Mouse (Mus musculus) forebrain, embryonic 14.5 days (tissue): ENCODE measurements at regions not wholly inside any gene's neighbourhood (a gene's known extent, or its start where the extent isn't known, plus 50 kb on each side); places are given as distances from the start of the nearest gene placed in this dataset.

Source experiments
- ATAC-seq: fragments of 200-750 bp; cut with Nextera tagmentation; 2 replicates; pipeline ENCODE4 v1.8.0; 2017; ENCODE audit warnings: mild to moderate bottlenecking, moderate library complexity
- DNase-seq: peaks from one replicate; pipeline ENCODE4 v3.0.0-alpha.2; 2015; ENCODE audit warnings: low spot score
- H3K27ac ChIP-seq: fragments of 300-500 bp; sonication (generic); 2 replicates; pipeline ENCODE4 v1.5.1; 2014; ENCODE audit warnings: low read depth, mild to moderate bottlenecking, control low read depth, low read length, moderate library complexity
- H3K27me3 ChIP-seq: fragments of 300-500 bp; sonication (generic); replicated peaks from 2 replicates; pipeline ENCODE4 v1.6.1; 2014; ENCODE audit warnings: low read length, control low read depth, mixed read lengths; ENCODE audit not compliant: control insufficient read depth, insufficient read depth
- H3K36me3 ChIP-seq: fragments of 300-500 bp; sonication (generic); 2 replicates; pipeline ENCODE4 v1.6.1; 2014; ENCODE audit warnings: low read length, control low read depth; ENCODE audit not compliant: control insufficient read depth, insufficient read depth
- H3K4me1 ChIP-seq: fragments of 300-500 bp; sonication (generic); 2 replicates; pipeline ENCODE4 v1.6.1; 2014; ENCODE audit warnings: antibody characterized with exemption, low read length, control low read depth; ENCODE audit not compliant: control insufficient read depth, insufficient read depth
- H3K4me2 ChIP-seq: fragments of 300-500 bp; sonication (generic); 2 replicates; pipeline ENCODE4 v1.6.1; 2014; ENCODE audit warnings: mild to moderate bottlenecking, control low read depth, low read length
- H3K4me3 ChIP-seq: fragments of 300-500 bp; sonication (generic); 2 replicates; pipeline ENCODE4 v1.5.1; 2014; ENCODE audit warnings: low read depth, low read length, control low read depth
- H3K9ac ChIP-seq: fragments of 300-500 bp; sonication (generic); 2 replicates; pipeline ENCODE4 v1.6.1; 2014; ENCODE audit warnings: mild to moderate bottlenecking, low read length, control low read depth, moderate library complexity
- H3K9me3 ChIP-seq: fragments of 300-500 bp; sonication (generic); replicated peaks from 2 replicates; pipeline ENCODE4 v1.6.1; 2016; ENCODE audit warnings: low read length, control low read depth, mixed read lengths; ENCODE audit not compliant: control insufficient read depth
- WGBS: fragments of 180-500 bp; shearing (Covaris S2); extraction: QIAGEN DNeasy Blood & Tissue Kit; methylation state at CpG from one replicate; pipeline ENCODE4 v1.1.7; 2014; 5-methylcytosine and 5-hydroxymethylcytosine counted together

GRCm38 (mm10) chr15:57061502-57061901 lies 415.9 kb downstream of the Slc22a22 start:
- no peaks in the 10 kb centered on the region for H3K27me3 ChIP-seq
- no peak overlapping the region for H3K27ac ChIP-seq
- no peaks in the 10 kb centered on the region for H3K4me1 ChIP-seq
- DNase-seq (peak; percentile 29), ATAC-seq (peak; percentile 18; the same call in 1 of the 2 replicates)
- no peaks in the 10 kb centered on the region for H3K9me3 ChIP-seq
- H3K4me3 ChIP-seq, result no peak overlapping the region
- WGBS, result 58% methylated on average over 2 of the region's 2 CpGs
- no peak overlapping the region for H3K4me2 ChIP-seq
- no peak overlapping the region for H3K9ac ChIP-seq
- no peaks in the 10 kb centered on the region for H3K36me3 ChIP-seq

GRCm38 (mm10) chr15:57059550-57060195 lies 417.8 kb downstream of the Slc22a22 start:
- no peak overlapping the region for H3K27ac ChIP-seq
- H3K9me3 ChIP-seq, result no peaks in the 10 kb centered on the region

GRCm38 (mm10) chr15:57052287-57052686 lies 425.1 kb downstream of the Slc22a22 start:
- Histone ChIP-seq H3K9ac (no peak overlapping the region), H3K27me3 (no peaks in the 10 kb centered on the region), H3K4me1 (no peaks in the 10 kb centered on the region), H3K4me2 (no peak overlapping the region), H3K4me3 (no peak overlapping the region), H3K9me3 (no peaks in the 10 kb centered on the region), H3K27ac (no peak overlapping the region), H3K36me3 (no peaks in the 10 kb centered on the region)
- peak; percentile 72 for DNase-seq
- 54% methylated on average over 1 of the region's 1 CpGs for WGBS
- peak; percentile 62 for ATAC-seq

More at GRCm38 (mm10) chr15:57059550-57060195, 417.8 kb downstream of the Slc22a22 start:
- no peak overlapping the region for H3K4me3 ChIP-seq
- no peaks in the 10 kb centered on the region for H3K4me1 ChIP-seq
- no peaks in the 10 kb centered on the region for H3K27me3 ChIP-seq
- no peaks in the 10 kb centered on the region for H3K36me3 ChIP-seq
- 88% methylated on average over 1 of the region's 1 CpGs for WGBS
- DNase-seq, result no peak
- H3K4me2 ChIP-seq, result no peak overlapping the region
- no peak overlapping the region for H3K9ac ChIP-seq
- no peak for ATAC-seq

GRCm38 (mm10) chr15:57036806-57037566 lies 440.4 kb downstream of the Slc22a22 start:
- Histone ChIP-seq H3K9ac (no peak overlapping the region), H3K27ac (no peak overlapping the region), H3K36me3 (no peaks in the 10 kb centered on the region), H3K9me3 (no peaks in the 10 kb centered on the region), H3K4me1 (no peaks in the 10 kb centered on the region), H3K4me2 (no peak overlapping the region), H3K27me3 (no peaks in the 10 kb centered on the region), H3K4me3 (no peak overlapping the region)
- WGBS, result 90% methylated on average over 4 of the region's 4 CpGs
- DNase-seq, result no peak
- no peak for ATAC-seq

GRCm38 (mm10) chr15:57033012-57033411 lies 444.4 kb downstream of the Slc22a22 start:
- Histone ChIP-seq H3K4me3 (no peak overlapping the region), H3K4me2 (no peak overlapping the region), H3K36me3 (no peaks in the 10 kb centered on the region), H3K27me3 (no peaks in the 10 kb centered on the region), H3K9ac (no peak overlapping the region), H3K4me1 (no peaks in the 10 kb centered on the region), H3K9me3 (no peaks in the 10 kb centered on the region), H3K27ac (no peak overlapping the region)
- no peak for ATAC-seq
- 86% methylated on average over 1 of the region's 1 CpGs for WGBS
- no peak for DNase-seq
